Mouse (Mus musculus) kidney, postnatal 4 days (tissue): ENCODE measurements around the gene Lrmda.

ENCODE experiments used
- DNase-seq, 2 experiments: peaks; one replicate each; pipeline ENCODE4 v3.0.0; 2021; ENCODE audit warnings: mixed read lengths in 2 of 2

Lrmda gene

GRCm38 (mm10) chr14:22425018-22425534 is 405.6 kb downstream of the Lrmda start:
- no peak for DNase-seq

GRCm38 (mm10) chr14:22435441-22435840 is 415.9 kb downstream of the Lrmda start:
- no peak for DNase-seq

GRCm38 (mm10) chr14:22435860-22436377 is 416.4 kb downstream of the Lrmda start:
- DNase-seq, result no peak

GRCm38 (mm10) chr14:22440341-22440999 is 421.0 kb downstream of the Lrmda start:
- DNase-seq, result peak; percentile 57

DNA sequence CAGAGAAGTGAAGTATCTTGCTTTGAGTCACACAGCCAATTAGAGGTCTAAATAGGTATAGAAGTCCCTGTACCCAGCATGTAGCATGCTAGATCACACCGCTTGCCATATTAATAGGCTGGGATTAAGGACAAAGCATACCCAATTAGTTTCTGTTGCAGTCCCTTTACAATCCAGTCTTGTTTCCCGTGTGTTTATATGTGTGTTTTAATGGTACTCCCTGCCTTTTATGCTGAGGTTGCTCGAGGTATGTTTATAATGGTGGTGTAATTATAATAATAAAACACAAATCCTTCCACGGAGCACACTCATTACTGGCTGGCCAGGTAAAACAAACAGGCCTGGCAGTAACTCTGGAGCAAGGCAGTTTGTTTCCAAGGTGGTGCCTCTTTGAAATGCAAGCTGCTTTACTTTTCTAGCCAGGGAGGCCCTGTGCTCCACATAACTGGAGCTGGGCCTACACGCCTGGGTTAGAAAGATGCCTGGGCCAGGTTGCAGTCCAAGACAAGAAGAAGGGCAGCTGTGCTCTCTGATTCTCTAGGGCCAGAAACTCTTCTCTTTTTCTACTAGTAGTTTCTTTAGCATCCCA is 422.4 kb downstream of the Lrmda start:
- DNase-seq, result no peak

GRCm38 (mm10) chr14:22442719-22443118 is 423.2 kb downstream of the Lrmda start:
- DNase-seq, result no peak

DNA sequence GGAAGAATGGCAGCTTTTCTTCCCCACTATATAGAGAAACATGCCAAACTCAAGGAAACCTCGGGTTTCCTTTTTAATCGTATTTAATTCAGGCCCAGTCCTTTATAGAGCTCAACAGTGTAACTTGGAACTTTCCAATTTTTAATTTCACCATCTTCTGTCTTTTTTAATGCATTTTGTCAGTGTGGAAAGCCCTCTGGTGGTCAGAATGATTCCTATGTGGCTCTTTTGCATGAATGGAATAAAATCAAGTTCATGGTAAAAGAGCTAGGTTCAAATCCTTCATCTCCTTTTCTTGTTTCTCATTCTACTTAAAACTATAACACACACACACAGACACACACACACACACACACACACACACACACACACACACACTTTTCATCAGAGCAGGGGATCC is 425.0 kb downstream of the Lrmda start:
- DNase-seq, result no peak

DNA sequence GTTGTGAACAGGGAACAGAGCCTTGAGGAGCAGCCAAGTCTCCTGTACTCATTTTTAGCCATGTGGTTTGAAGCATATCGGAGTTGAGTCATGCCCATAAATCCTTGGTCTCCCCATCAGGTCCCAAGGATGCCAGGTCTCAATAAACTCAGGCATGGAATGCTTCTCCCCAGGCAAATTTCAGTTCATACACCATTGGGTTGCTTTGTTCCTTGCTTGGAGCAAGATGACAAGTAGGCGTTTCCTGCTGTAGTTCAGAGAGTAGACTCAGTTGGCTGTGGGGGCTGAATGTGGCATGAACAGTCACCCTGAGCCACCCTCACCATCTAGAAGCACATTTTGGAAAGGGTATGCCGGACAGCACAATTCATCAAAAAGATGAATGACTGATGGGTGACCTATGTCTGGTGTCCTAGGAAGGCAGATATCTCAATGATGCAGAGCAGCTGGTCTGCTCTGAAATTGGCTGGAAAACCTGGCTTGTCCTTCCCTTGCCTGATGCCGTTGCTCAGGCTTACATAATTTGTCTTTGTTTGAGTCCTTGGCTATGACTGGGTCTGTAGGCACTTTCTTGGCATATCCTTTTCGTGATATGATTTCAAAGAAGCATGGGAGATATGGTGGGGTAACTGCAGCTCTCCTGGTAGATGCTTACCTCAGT is 425.8 kb downstream of the Lrmda start:
- peak in 1 of 2 experiments; percentile 41 for DNase-seq

- DNase-seq, result no peak
These were observed 426.5 kb downstream of the Lrmda start for GRCm38 (mm10) chr14:22445841-22446570.

GRCm38 (mm10) chr14:22451603-22452002 is 432.1 kb downstream of the Lrmda start:
- no peak for DNase-seq

- no peak for DNase-seq
These were observed 444.8 kb downstream of the Lrmda start for GRCm38 (mm10) chr14:22464314-22464713.

GRCm38 (mm10) chr14:22471041-22471440 is 451.5 kb downstream of the Lrmda start:
- DNase-seq, result no peak

DNA sequence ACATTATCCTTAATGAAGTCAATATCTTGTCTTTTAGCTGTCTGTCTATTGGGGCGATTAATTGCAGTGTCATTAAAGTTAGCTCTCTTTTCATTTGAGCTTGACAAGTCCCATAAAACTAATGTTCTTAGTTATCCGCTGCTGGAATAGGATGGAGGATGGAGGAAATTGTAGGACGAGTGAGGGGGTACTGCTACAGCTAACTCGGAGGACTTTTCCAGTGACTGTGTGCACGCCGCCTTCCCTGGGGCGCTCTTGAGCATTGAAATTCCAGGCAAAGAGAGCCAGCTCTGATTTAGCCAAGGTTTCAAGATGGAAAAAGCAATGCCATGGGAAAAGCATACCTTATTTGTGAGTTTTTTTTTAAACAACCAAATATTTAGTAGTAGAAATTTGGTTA is 453.9 kb downstream of the Lrmda start:
- peak; percentile 46 to 50 for DNase-seq

GRCm38 (mm10) chr14:22473991-22474390 is 454.5 kb downstream of the Lrmda start:
- DNase-seq, result no peak

GRCm38 (mm10) chr14:22493326-22493725 is 473.8 kb downstream of the Lrmda start:
- DNase-seq, result no peak

DNA sequence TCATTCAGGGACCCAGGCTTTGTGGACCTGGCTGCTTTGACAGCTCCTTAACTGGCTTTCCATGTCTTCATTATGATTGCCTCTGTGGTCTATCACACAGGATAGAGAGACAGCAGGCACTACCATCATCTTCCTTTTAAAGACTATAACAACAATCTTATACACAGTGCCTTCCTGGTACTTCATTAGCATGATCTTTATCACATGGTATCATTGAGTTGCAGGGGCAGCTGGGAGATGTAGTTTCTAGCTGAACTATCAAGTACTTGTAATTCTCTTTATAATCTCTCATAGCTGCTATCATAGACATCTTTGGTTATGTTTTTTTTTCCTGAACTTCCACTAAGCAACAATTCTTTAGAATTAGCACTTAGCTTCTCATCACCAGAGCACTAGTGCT is 474.8 kb downstream of the Lrmda start:
- no peak for DNase-seq

- DNase-seq, result no peak
These were observed 475.4 kb downstream of the Lrmda start for GRCm38 (mm10) chr14:22494866-22495265.

- no peak for DNase-seq
These were observed 475.8 kb downstream of the Lrmda start for GRCm38 (mm10) chr14:22495286-22495685.

- DNase-seq, result no peak
These were observed 478.2 kb downstream of the Lrmda start for GRCm38 (mm10) chr14:22497636-22498131.

DNA sequence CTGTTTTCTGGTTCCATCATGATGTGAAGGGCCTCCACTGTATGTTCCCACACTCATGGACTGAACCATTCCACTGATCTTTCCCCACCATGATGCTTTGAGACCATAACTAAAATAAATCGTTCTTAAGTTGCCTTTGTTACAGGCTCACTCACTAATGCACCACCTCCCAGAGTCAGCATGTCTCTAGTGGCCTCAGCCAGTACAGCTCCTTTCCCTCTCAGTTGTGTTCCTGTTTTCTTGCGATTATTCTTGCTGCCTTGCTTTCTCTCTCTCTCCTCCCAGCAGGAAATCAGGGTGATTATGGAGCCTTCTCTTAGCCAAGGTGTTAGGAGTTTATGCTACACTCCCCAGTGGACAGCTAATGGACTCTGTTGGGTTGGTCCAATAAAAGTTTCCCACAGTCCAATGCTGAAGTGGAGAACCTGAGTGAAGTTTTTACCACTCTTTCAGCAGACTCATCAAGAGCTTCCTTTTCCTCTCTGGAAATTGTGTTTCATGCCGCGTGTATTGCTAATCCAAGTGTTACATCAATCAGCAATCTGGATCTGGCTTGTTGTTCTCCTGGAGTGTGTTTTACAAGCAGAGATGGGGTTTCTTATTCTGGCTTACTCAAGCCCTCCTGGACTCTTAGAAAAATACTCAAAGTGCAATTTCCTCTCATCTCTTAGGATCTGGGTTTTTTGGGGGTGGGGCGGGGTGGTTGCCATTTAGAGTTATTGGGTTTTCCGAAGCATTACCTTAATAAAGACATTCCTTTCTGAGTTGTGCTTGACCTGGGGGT is 490.4 kb downstream of the Lrmda start:
- no peak for DNase-seq

- DNase-seq, result no peak
These were observed 490.9 kb downstream of the Lrmda start for GRCm38 (mm10) chr14:22510531-22510785.

DNA sequence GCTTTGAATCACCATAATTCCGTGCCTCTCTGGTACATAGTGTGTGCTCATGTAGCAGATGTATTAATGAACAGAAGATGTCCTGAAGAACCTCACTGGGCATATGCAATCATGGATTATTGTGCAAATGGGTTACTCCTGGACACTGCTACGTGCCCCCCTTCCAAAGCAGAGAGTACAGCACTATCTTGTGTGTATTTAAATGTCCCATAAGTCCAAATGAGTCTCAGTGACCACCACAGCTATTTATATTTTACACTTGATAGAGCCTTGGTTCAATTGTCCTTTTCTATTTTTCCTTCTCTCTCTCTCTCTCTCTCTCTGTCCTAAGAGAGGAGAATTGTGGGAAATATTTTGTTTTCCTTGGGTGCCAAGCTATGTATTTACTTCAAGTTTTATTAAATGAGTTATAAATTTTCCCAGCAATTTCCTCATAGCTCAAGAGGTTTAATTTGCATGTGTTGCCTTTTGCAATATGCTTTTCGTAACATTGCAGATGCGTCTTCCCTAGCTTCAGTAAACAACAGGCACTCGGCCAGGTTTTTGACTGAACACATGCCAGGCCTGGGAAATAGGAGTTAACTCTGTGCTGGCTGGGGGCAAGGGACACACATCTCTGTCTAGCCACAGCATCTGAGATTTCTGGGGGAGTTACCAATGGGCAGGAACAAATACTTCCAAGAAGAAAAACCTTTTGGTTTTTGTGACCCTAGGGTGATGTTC is 495.0 kb downstream of the Lrmda start:
- DNase-seq, result peak; percentile 78 to 82
